Mouse (Mus musculus): Measurements from ENCODE around the gene Meis2. TPM values are rescaled to one million over a fixed set of nuclear protein-coding genes. Genes with fewer than 3 reads are reported as not detected.
A peak's percentile ranks its signal among the peaks of the same experiment; 100 is the strongest.

The Meis2 gene
- polyA plus RNA-seq, 2 experiments from 2014 or later, result not detected

- no peak for ATAC-seq
Observed at GRCm38 (mm10) chr2:115893113-115893512, 172.5 kb downstream of the Meis2 start.

- no peak for ATAC-seq
Observed at GRCm38 (mm10) chr2:115890715-115891114, 174.9 kb downstream of the Meis2 start.

GRCm38 (mm10) chr2:115890030-115890429, 175.6 kb downstream of the Meis2 start:
- ATAC-seq, result no peak

GRCm38 (mm10) chr2:115889212-115889611, 176.4 kb downstream of the Meis2 start:
- no peak for ATAC-seq

- no peak for ATAC-seq
Observed at GRCm38 (mm10) chr2:115888336-115889077, 177.1 kb downstream of the Meis2 start.

GRCm38 (mm10) chr2:115887631-115888030, 178.0 kb downstream of the Meis2 start:
- no peak for ATAC-seq

GRCm38 (mm10) chr2:115884184-115884583, 181.5 kb downstream of the Meis2 start:
- ATAC-seq, result no peak

- no peak for ATAC-seq
Observed at GRCm38 (mm10) chr2:115883520-115883919, 182.1 kb downstream of the Meis2 start.

GRCm38 (mm10) chr2:115875802-115876531, 189.7 kb downstream of the Meis2 start:
- no peak for ATAC-seq

GRCm38 (mm10) chr2:115872851-115873250, 192.8 kb downstream of the Meis2 start:
- no peak for ATAC-seq

GRCm38 (mm10) chr2:115869966-115870365, 195.7 kb downstream of the Meis2 start:
- ATAC-seq, result no peak

- no peak for ATAC-seq
Observed at GRCm38 (mm10) chr2:115860600-115861347, 204.9 kb downstream of the Meis2 start.

- ATAC-seq, result no peak
Observed at GRCm38 (mm10) chr2:115860141-115860480, 205.5 kb downstream of the Meis2 start.

- no peak for ATAC-seq
Observed at GRCm38 (mm10) chr2:115859371-115860140, 206.1 kb downstream of the Meis2 start.

GRCm38 (mm10) chr2:115858927-115859326, 206.7 kb downstream of the Meis2 start:
- ATAC-seq, result no peak

GRCm38 (mm10) chr2:115858246-115858645, 207.4 kb downstream of the Meis2 start:
- no peak for ATAC-seq

- no peak for ATAC-seq
Observed at GRCm38 (mm10) chr2:115857123-115858080, 208.2 kb downstream of the Meis2 start.

GRCm38 (mm10) chr2:115856401-115857073, 209.1 kb downstream of the Meis2 start:
- no peak for ATAC-seq

- ATAC-seq, result peak; percentile 62
Observed at GRCm38 (mm10) chr2:115855511-115856400, 209.9 kb downstream of the Meis2 start.

- ATAC-seq, result no peak
Observed at GRCm38 (mm10) chr2:115854828-115855311, 210.8 kb downstream of the Meis2 start.
